Mouse (Mus musculus): ENCODE results near the gene Igf1.

DNA sequence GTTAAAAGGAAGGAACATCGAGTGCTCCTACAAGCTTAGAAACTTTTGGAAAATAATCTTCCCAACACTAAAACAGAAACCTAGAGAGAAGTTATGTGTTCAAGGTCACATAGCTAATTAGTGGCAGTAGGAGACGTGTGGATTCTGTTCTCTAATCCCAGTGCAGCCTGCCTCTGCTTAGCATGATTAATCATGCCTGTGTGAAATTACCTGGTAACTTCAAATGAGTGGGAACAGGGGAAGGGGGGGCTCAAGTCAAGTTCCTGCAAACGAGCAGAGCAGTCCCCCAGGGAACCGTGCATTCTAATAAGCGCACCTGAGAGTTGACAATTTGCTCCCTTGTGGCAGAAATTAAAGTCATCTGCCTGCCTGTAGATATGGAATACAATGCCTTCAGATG lies 14.8 kb downstream of the Igf1 start:
- TF ChIP-seq POLR2A (IDR thresholded peaks at IDR 0.05; ENCODE audit: control insufficient read depth in 1 of 2, insufficient read depth in 1 of 2, low read depth in 1 of 2, low read length in 2 of 2, poor library complexity in 1 of 2) (no peak), CTCF (IDR thresholded peaks at IDR 0.05 in 2 of 3, conservative IDR thresholded peaks at IDR 0.05 in 1 of 3; ENCODE audit: control insufficient read depth in 1 of 3, insufficient read depth in 1 of 3, low read depth in 2 of 3, low read length in 3 of 3, poor library complexity in 1 of 3, severe bottlenecking in 1 of 3) (no peak), ZNF384 (IDR thresholded peaks at IDR 0.05; ENCODE audit: low read depth, low read length) (no peak), POLR2AphosphoS2 (IDR thresholded peaks at IDR 0.05; ENCODE audit: low read length) (no peak), TCF12 (IDR thresholded peaks at IDR 0.05; ENCODE audit: low read depth, low read length) (no peak)
